Mouse (Mus musculus): ENCODE measurements around the gene Nudt16l1. TPM values are rescaled to one million over a fixed set of nuclear protein-coding genes. Genes with fewer than 3 reads are reported as not detected.
A peak's percentile ranks its signal among the peaks of the same experiment; 100 is the strongest.

The Nudt16l1 gene
- polyA plus RNA-seq, 1 experiment from 2014 or later = 150 TPM

DNA sequence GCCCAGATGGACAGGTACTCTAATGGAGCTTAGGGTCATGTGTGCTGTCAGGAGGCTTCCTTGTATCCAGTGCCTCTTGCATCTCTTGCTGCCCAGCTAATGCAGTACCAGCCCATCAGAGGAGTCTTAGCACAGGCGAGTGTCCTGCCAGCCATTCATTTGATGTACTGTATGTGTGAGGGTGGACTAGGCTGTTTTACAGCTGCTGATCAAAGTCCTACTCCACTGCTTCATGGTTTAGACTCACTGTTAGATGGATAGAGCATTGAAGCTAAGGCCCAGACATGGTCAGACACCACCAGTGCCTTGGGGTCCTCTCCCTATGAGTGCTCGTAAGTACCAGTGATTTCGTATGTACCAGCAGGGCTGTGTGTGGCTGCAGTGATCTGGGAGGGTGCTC lies 33.7 kb upstream of the Nudt16l1 start:
- H3K27ac ChIP-seq = 0 out of 2 replicates have a peak overlapping the region, but pooled peaks have one; percentile 9
- peaks cover 41% of the 10 kb centered on the region; the same call in 1 of the 2 replicates for H3K4me1 ChIP-seq
- H3K9me3 ChIP-seq = no peaks in the 10 kb centered on the region
- WGBS = 89% methylated on average over 3 of the region's 3 CpGs
- H3K36me3 ChIP-seq = peaks cover 9% of the 10 kb centered on the region
- no peak overlapping the region for H3K4me2 ChIP-seq
- no peak overlapping the region for H3K9ac ChIP-seq
- ATAC-seq (ENCODE audit: borderline replicate concordance, extremely low read depth, low FRiP score, low TSS enrichment) = no peak
- H3K4me3 ChIP-seq = no peak overlapping the region
- H3K27me3 ChIP-seq = no peaks in the 10 kb centered on the region

DNA sequence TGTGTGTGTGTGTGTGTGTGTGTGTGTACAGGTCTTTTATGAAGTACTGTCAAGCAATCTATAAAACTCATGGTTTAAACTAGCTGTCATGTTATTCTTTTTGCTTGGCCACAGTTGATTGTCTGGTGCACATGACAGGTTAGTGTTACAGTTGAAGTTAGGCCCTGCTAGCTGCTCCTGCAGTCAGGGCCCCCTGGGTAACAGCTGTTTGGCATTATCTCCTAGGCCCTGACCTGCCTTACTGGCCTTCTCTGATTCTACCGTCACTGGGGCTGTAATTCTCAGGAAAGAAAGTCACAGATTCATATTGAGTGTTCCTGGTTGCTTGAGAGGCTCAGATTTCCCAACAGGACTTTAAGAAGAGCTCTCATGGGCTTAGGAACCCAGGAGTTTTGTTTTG lies 33.0 kb upstream of the Nudt16l1 start:
- no peaks in the 10 kb centered on the region for H3K27me3 ChIP-seq
- no peak for ATAC-seq (ENCODE audit: borderline replicate concordance, extremely low read depth, low FRiP score, low TSS enrichment)
- WGBS = 43% methylated on average over 1 of the region's 1 CpGs
- H3K9me3 ChIP-seq = no peaks in the 10 kb centered on the region
- peaks cover 16% of the 10 kb centered on the region for H3K36me3 ChIP-seq
- H3K4me1 ChIP-seq = peaks cover 34% of the 10 kb centered on the region; the same call in 1 of the 2 replicates
- peak overlapping the region; percentile 72 for H3K27ac ChIP-seq
- H3K4me3 ChIP-seq = no peak overlapping the region
- no peak overlapping the region for H3K4me2 ChIP-seq
- H3K9ac ChIP-seq = no peak overlapping the region

DNA sequence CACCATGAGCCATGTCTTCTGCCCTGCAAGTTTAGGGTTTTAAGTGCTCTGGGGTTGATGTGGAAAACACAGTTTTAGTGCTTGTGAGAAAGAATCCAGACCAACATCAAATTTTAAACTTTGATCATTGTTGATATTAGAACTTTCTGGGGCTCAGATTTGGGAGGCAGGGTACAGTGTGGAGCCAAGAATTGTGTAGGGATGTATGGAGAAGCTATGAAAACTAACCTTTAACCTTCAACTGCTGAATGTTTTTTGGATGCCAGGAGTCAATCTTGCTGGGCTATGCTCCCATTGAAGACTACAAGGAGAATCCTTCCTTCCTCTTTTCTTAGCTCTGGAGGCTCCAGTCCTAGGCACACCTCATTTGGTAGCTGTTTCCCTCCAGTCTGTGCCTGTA lies 32.0 kb upstream of the Nudt16l1 start:
- H3K4me1 ChIP-seq = peaks cover 34% of the 10 kb centered on the region; the same call in 1 of the 2 replicates
- H3K27ac ChIP-seq = peak overlapping the region; percentile 72
- H3K36me3 ChIP-seq = peaks cover 25% of the 10 kb centered on the region
- H3K9me3 ChIP-seq = no peaks in the 10 kb centered on the region
- H3K4me2 ChIP-seq = no peak overlapping the region
- peak; percentile 73; the same call in 1 of the 2 replicates for ATAC-seq (ENCODE audit: borderline replicate concordance, extremely low read depth, low FRiP score, low TSS enrichment)
- no peak overlapping the region for H3K9ac ChIP-seq
- H3K27me3 ChIP-seq = no peaks in the 10 kb centered on the region
- no peak overlapping the region for H3K4me3 ChIP-seq

DNA sequence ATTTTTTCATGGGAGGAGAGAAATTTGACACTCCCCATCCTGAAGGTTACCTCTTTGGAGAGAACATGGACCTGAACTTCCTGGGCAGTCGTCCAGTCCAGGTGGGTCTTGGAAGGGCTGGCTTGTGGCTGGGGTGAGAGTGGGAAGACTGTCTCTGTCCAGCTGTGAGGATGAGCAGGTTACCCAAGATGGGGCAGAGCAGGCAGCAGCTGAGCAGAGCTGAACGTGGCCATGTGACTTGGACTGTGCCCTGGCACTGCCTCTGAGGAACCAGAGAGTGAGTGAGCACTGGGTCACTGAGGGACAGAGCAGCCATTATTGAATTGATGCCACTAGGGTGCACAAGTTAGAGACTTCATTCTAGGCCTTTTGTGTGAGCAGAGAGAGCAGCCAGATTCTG lies 31.2 kb upstream of the Nudt16l1 start:
- 0 out of 2 replicates have a peak overlapping the region, but pooled peaks have one; percentile 12 for H3K27ac ChIP-seq
- peaks cover 30% of the 10 kb centered on the region; the same call in 1 of the 2 replicates for H3K4me1 ChIP-seq
- 63% methylated on average over 2 of the region's 2 CpGs for WGBS
- no peak overlapping the region for H3K4me3 ChIP-seq
- H3K36me3 ChIP-seq = peaks cover 32% of the 10 kb centered on the region
- H3K4me2 ChIP-seq = no peak overlapping the region
- H3K9ac ChIP-seq = no peak overlapping the region
- H3K9me3 ChIP-seq = no peaks in the 10 kb centered on the region
- no peak for ATAC-seq (ENCODE audit: borderline replicate concordance, extremely low read depth, low FRiP score, low TSS enrichment)
- H3K27me3 ChIP-seq = no peaks in the 10 kb centered on the region

DNA sequence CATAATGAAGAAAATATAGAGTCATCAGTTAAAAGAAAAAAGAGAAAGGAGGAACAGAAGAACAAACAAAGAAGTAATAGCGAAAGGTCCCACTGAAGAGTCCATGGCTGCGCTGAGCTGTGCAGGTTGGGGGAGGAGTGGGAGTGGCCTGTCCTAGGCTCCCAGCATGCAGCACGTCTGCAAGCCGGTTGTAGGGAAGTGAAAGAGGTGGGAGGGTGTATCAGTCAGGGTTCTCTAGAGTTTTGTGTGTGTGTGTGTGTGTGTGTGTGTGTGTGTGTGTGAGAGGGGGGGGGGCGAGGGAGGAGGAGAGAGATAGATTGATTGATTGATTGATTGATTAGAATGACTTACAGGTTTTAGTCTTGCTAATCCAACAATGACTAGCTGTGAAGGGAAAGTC lies 30.6 kb upstream of the Nudt16l1 start:
- H3K27me3 ChIP-seq = no peaks in the 10 kb centered on the region
- H3K36me3 ChIP-seq = peaks cover 32% of the 10 kb centered on the region
- H3K9me3 ChIP-seq = no peaks in the 10 kb centered on the region
- ATAC-seq (ENCODE audit: borderline replicate concordance, extremely low read depth, low FRiP score, low TSS enrichment) = no peak
- 0 out of 2 replicates have a peak overlapping the region, but pooled peaks have one; percentile 12 for H3K27ac ChIP-seq
- H3K4me1 ChIP-seq = peaks cover 36% of the 10 kb centered on the region; the same call in 1 of the 2 replicates
- H3K4me2 ChIP-seq = no peak overlapping the region
- H3K9ac ChIP-seq = no peak overlapping the region
- 59% methylated on average over 5 of the region's 5 CpGs for whole genome bisulfite sequencing
- no peak overlapping the region for H3K4me3 ChIP-seq

DNA sequence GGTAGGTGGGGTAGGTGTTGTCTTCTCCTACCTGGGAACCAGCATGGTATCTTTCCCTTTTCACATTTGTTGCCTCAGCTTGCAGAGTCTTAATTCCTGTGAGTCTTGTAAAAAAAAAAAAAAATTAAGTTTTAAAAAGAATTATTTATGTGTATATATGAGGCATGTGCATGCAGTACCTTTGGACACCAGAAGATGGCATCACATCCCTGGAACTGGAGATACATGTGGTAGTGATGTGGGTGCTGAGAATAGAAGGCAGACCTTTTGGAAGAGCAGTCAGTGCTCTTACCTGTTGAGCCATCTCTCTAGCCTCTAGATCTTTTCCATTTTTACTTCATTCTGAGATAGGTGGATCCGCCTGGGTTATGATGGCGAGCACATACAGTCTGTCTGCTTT lies 28.8 kb upstream of the Nudt16l1 start:
- no peaks in the 10 kb centered on the region for H3K9me3 ChIP-seq
- peaks cover 32% of the 10 kb centered on the region for H3K36me3 ChIP-seq
- no peak for ATAC-seq (ENCODE audit: borderline replicate concordance, extremely low read depth, low FRiP score, low TSS enrichment)
- H3K27ac ChIP-seq = no peak overlapping the region
- 98% methylated on average over 2 of the region's 2 CpGs for whole genome bisulfite sequencing
- no peak overlapping the region for H3K4me2 ChIP-seq
- H3K4me3 ChIP-seq = no peak overlapping the region
- H3K9ac ChIP-seq = no peak overlapping the region
- H3K4me1 ChIP-seq = peaks cover 42% of the 10 kb centered on the region
- no peaks in the 10 kb centered on the region for H3K27me3 ChIP-seq

DNA sequence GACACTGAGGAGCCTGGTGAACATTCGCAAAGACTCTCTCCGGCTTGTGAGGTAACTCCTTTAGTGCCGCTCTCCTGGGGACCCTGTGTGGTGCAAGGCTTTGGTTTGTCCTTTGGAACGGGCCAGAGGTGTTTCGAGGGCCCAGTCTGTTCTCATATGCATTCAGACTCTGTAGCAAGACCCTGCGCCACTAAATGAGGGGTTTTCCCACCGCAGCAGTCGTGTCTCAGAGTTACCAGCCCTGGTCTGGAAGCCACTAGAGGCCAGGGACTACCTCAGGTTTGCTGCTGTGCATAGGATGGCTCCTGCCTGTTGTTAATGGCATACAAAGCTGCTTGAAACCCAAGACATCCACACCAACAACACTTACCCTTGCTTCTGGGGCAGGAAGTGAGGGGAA lies 27.8 kb upstream of the Nudt16l1 start:
- H3K9me3 ChIP-seq = no peaks in the 10 kb centered on the region
- ATAC-seq (ENCODE audit: borderline replicate concordance, extremely low read depth, low FRiP score, low TSS enrichment) = no peak
- no peak overlapping the region for H3K27ac ChIP-seq
- H3K4me2 ChIP-seq = no peak overlapping the region
- H3K27me3 ChIP-seq = no peaks in the 10 kb centered on the region
- peaks cover 34% of the 10 kb centered on the region for H3K4me1 ChIP-seq
- no peak overlapping the region for H3K9ac ChIP-seq
- 99% methylated on average over 8 of the region's 8 CpGs for WGBS
- no peak overlapping the region for H3K4me3 ChIP-seq
- H3K36me3 ChIP-seq = peaks cover 39% of the 10 kb centered on the region

DNA sequence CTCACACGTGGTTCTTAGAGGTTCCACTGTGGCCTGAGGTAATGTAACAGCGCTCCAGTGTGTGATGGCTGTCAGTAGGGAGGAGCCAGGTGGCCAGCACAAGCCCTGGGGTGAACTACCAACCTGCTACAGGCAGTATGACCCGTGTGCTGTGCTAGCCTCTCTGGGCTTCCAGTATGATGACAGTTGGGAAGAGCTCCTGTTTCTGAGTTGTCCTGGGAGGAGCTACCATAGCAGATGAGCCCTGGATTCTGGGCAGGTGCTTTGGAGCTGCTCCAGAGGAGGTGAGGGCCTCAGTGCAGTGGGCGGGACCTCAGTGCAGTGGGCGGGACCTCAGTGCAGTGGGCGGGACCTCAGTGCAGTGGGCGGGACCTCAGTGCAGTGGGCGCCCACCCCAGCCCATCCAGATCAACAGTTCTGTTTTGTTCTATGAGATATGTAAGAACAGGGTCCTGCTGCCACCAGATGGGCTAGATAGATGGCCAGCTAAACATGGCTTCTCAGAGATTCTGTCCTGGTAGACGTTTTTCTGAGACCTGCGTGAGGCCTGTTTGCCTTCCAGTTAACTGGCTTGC lies 26.4 kb upstream of the Nudt16l1 start:
- Histone ChIP-seq H3K4me3 (no peak overlapping the region), H3K36me3 (peaks cover 53% of the 10 kb centered on the region), H3K27me3 (no peaks in the 10 kb centered on the region), H3K4me2 (no peak overlapping the region), H3K9ac (no peak overlapping the region), H3K9me3 (no peaks in the 10 kb centered on the region), H3K4me1 (peaks cover 21% of the 10 kb centered on the region), H3K27ac (peak overlapping the region; percentile 83)
- 73% methylated on average over 10 of the region's 10 CpGs for WGBS
- no peak for ATAC-seq (ENCODE audit: borderline replicate concordance, extremely low read depth, low FRiP score, low TSS enrichment)

DNA sequence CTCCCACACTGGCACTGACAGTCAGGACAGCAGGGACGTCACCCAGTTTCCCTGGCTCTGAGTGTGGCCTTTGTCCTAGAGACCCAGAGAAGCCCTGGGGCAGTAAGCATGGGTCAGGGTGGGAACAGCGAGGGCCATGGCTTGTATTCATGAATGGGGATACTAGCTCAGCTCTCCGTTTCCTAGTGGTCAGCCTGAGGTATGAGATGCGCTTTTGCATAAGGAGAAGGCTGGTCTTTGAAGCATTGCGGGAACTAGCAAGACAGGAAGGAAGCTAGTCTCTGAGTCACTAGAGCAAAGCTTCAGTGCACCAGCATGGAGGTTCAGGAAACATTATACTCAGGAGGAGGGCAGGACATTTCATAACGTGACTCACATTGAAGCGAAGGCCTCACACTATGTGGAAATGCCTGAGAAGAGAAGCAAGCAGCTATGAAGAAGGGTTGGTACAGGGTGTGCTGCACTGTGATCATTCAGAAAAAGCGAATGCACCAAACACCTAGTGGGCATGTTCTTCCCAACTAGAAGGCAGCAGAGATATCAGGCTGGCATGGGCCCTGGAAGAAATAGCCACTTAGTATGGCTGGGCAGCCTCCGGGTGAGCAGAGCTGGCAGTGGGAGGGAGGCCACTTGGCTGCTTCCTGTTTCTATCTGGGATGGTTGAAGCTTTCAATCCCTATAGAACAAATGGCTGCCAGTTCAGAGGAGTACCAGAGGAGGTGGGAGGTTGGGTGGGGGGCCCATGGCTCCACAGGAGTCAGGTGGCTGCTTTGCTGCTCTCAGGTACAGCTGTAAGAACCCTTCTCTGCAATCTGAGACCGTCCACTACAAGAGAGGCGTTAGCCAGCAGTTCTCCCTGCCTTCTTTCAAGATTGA lies 25.4 kb upstream of the Nudt16l1 start:
- Histone ChIP-seq H3K36me3 (peaks cover 54% of the 10 kb centered on the region), H3K4me1 (peaks cover 15% of the 10 kb centered on the region), H3K27ac (peak overlapping the region; percentile 83), H3K27me3 (no peaks in the 10 kb centered on the region), H3K9me3 (no peaks in the 10 kb centered on the region), H3K4me3 (no peak overlapping the region), H3K9ac (no peak overlapping the region), H3K4me2 (peak overlapping the region; percentile 33; the same call in 1 of the 2 replicates)
- 65% methylated on average over 11 of the region's 11 CpGs for WGBS
- ATAC-seq (ENCODE audit: borderline replicate concordance, extremely low read depth, low FRiP score, low TSS enrichment) = peak; percentile 29

DNA sequence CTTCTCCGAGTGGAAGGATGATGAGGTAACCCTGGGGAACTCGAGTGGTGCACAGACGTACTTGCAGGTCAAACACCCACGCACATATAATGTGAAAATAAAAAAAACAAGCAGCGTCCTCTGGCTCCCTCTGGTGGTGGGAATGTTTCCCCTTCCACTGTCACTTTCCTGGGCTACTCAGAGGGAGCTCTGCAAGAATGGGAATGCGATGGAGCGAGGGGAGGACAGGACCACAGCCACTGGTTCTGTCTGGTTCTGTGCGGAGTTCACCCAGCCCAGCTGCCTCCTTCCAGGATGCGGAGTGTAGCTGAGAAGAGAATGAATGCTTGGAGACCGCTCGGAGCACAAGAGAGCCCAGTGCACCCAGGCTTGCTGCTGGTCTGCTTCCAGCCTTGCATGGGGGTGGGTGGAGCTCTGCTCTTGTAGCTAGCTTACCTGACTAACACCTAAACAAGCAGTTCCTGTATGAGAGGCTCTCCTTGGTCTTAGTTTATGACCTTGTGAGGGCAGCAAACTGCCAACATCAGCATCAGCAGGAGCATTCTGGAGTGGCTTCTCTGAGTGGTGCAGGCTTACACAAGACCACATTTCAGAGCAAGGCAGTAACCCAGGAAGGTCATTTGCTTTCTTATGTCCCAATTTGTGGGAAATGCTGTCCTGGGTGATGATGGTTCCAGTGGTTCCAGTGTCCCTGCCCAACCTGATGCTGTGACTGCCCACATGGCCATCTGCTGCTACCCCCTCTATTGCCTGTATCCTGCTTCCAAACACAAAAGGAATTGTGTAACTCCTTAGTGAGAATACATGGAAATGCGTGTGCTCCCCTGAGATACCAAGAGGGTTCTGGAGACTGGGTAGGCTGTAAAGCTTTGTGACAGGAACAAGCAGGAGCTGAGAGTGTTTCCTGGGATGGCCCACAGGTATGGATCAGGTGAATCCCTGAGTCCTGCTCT lies 24.5 kb upstream of the Nudt16l1 start:
- Histone ChIP-seq H3K4me3 (no peak overlapping the region), H3K4me1 (peaks cover 15% of the 10 kb centered on the region), H3K36me3 (peaks cover 59% of the 10 kb centered on the region), H3K27me3 (no peaks in the 10 kb centered on the region), H3K9me3 (no peaks in the 10 kb centered on the region), H3K9ac (no peak overlapping the region), H3K27ac (peak overlapping the region; percentile 83), H3K4me2 (peak overlapping the region; percentile 33; the same call in 1 of the 2 replicates)
- ATAC-seq (ENCODE audit: borderline replicate concordance, extremely low read depth, low FRiP score, low TSS enrichment) = peak; percentile 73; the same call in 1 of the 2 replicates
- WGBS = 31% methylated on average over 12 of the region's 12 CpGs

DNA sequence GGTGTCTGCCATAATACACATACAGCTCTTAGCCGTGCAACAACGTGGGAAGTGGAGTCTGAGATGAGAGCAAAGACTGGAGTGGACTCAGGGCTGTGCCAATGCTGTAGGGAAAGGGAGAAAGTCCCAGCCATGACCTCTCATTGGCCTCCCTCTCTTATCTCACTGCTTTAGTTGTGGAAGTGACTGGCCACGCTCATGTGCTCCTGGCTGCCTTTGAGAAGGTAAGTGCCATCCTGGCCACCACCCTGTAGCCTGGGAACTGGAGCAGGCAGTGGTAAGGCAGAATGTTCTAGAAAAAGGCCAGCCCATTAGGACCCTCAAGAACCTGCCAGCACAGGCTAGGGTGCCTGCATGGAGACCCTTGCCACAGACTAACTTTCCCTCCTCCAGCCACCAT lies 22.6 kb upstream of the Nudt16l1 start:
- Histone ChIP-seq H3K27ac (no peak overlapping the region), H3K9me3 (no peaks in the 10 kb centered on the region), H3K4me3 (no peak overlapping the region), H3K4me1 (peaks cover 15% of the 10 kb centered on the region), H3K36me3 (peaks cover 47% of the 10 kb centered on the region), H3K9ac (no peak overlapping the region), H3K4me2 (no peak overlapping the region), H3K27me3 (no peaks in the 10 kb centered on the region)
- no peak for ATAC-seq (ENCODE audit: borderline replicate concordance, extremely low read depth, low FRiP score, low TSS enrichment)
- 75% methylated on average over 3 of the region's 3 CpGs for WGBS
